Mouse (Mus musculus) heart, embryonic 14.5 days (tissue): ENCODE measurements around the gene Prkab1. TPM values are rescaled to one million over a fixed set of nuclear protein-coding genes. Genes with fewer than 3 reads are reported as not detected.

Experiments used
- ATAC-seq: fragments of 200-750 bp; cut with Nextera tagmentation; 2 replicates; pipeline ENCODE4 v1.8.0; 2017; ENCODE audit warnings: low read depth, moderate TSS enrichment; ENCODE audit not compliant: insufficient number of reproducible peaks, insufficient read depth, low FRiP score
- H3K27ac ChIP-seq, 2 experiments: fragments of 200-500 bp in 1 of 2; fragments of 300-500 bp in 1 of 2; sonication (generic) in 1 of 2; replicated peaks in 1 of 2; 2 replicates each; pipeline ENCODE4 v1.5.1; 2012 to 2014; ENCODE audit warnings: low read depth in 2 of 2, low read length in 2 of 2, control low read depth in 1 of 2, mild to moderate bottlenecking in 1 of 2, mixed read lengths in 1 of 2; ENCODE audit not compliant: control insufficient read depth in 1 of 2, insufficient read depth in 1 of 2
- H3K27me3 ChIP-seq: fragments of 300-500 bp; sonication (generic); 2 replicates; pipeline ENCODE4 v1.6.1; 2014; ENCODE audit warnings: mild to moderate bottlenecking, low read length, control low read depth; ENCODE audit not compliant: control insufficient read depth, insufficient read depth
- H3K36me3 ChIP-seq: fragments of 300-500 bp; sonication (generic); 2 replicates; pipeline ENCODE4 v1.6.1; 2014; ENCODE audit warnings: mild to moderate bottlenecking, control low read depth, low read length, mixed read lengths; ENCODE audit not compliant: control insufficient read depth, insufficient read depth
- H3K4me1 ChIP-seq, 2 experiments: fragments of 200-500 bp in 1 of 2; fragments of 300-500 bp in 1 of 2; sonication (generic) in 1 of 2; 2 replicates each; pipeline ENCODE4 v1.6.1; 2012 to 2014; ENCODE audit warnings: low read length in 2 of 2, control low read depth in 1 of 2, mixed read lengths in 1 of 2; ENCODE audit not compliant: control insufficient read depth in 2 of 2, insufficient read depth in 2 of 2
- H3K4me2 ChIP-seq: fragments of 300-500 bp; sonication (generic); 2 replicates; pipeline ENCODE4 v1.6.1; 2014; ENCODE audit warnings: mild to moderate bottlenecking, low read length
- H3K4me3 ChIP-seq, 2 experiments: fragments of 200-500 bp in 1 of 2; fragments of 300-500 bp in 1 of 2; sonication (generic) in 1 of 2; 2 replicates each; pipeline ENCODE4 v1.5.1; 2012 to 2014; ENCODE audit warnings: low read length in 2 of 2, mild to moderate bottlenecking in 2 of 2, control low read depth in 1 of 2, low read depth in 1 of 2, moderate library complexity in 1 of 2; ENCODE audit not compliant: control insufficient read depth in 1 of 2, insufficient read depth in 1 of 2
- H3K9ac ChIP-seq: fragments of 300-500 bp; sonication (generic); 2 replicates; pipeline ENCODE4 v1.6.1; 2014; ENCODE audit warnings: mild to moderate bottlenecking, low read length
- H3K9me3 ChIP-seq: fragments of 300-500 bp; sonication (generic); 2 replicates; pipeline ENCODE4 v1.6.1; 2016; ENCODE audit warnings: low read length, control low read depth; ENCODE audit not compliant: control insufficient read depth
- WGBS: fragments of 180-500 bp; shearing (Covaris S2); extraction: QIAGEN DNeasy Blood & Tissue Kit; methylation state at CpG from one replicate; pipeline ENCODE4 v1.1.7; 2014; 5-methylcytosine and 5-hydroxymethylcytosine counted together
- polyA plus RNA-seq: library from polyadenylated mRNA; unstranded; fragments of >200 nt; fragmentation: Nextera tagmentation; extraction: Ambion mirVana; gene quantifications from 2 replicates; pipeline ENCODE4 v1.2.1, GENCODE M21; 2014

Gene Prkab1
- polyA plus RNA-seq, 1 experiment from 2014 or later, result 38.0 TPM

DNA sequence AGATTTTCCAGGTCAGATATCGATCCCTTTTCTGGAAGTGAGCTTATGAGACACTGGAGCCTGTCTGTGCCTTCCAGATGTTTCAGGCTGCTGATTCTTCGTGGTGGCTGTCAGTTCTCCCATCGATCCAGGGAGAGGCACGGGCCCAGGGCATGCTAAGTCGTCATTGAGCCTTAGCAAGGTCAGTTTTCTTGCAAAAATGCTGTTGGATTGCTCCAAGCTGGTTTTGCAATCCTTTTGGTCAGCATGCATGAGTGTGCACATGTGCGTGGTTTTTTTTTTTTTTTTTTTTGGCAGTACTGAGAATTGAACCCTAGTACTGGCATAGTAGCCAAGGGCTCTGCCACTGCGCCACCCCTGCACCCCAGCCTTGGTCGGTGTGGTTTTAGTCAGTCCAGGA, 21.2 kb downstream of the Prkab1 start:
- H3K4me1 ChIP-seq, result no peaks in the 10 kb centered on the region
- 83% methylated on average over 8 of the region's 8 CpGs for WGBS
- H3K27ac ChIP-seq, result no peak overlapping the region
- no peak overlapping the region for H3K4me2 ChIP-seq
- ATAC-seq, result no peak
- no peak overlapping the region for H3K9ac ChIP-seq
- no peaks in the 10 kb centered on the region for H3K9me3 ChIP-seq
- peaks cover 34% of the 10 kb centered on the region; the same call in 1 of the 2 replicates for H3K36me3 ChIP-seq
- no peaks in the 10 kb centered on the region for H3K27me3 ChIP-seq
- H3K4me3 ChIP-seq, result no peak overlapping the region

DNA sequence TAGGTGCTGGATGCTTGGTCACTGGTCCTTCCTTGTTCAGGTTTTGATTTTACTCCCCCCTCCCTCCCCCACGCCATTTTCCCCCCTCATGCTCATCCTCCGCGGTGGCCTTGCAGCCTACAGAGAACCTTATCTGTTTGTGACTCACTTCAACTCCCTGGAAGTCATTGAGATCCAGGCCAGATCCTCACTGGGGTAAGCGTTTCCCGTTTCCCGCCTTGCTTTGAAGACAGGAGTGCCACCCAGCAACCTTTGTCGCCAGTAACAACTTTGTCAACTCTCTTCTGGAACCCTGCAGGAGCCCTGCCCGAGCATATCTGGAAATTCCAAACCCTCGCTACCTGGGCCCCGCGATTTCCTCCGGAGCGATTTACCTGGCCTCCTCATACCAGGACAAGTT, 26.9 kb downstream of the Prkab1 start:
- ATAC-seq, result no peak
- Histone ChIP-seq H3K27me3 (no peaks in the 10 kb centered on the region), H3K36me3 (peaks cover 46% of the 10 kb centered on the region), H3K9ac (no peak overlapping the region), H3K4me2 (no peak overlapping the region), H3K9me3 (no peaks in the 10 kb centered on the region), H3K4me1 (no peaks in the 10 kb centered on the region), H3K4me3 (no peak overlapping the region), H3K27ac (no peak overlapping the region)
- 42% methylated on average over 13 of the region's 13 CpGs for WGBS

DNA sequence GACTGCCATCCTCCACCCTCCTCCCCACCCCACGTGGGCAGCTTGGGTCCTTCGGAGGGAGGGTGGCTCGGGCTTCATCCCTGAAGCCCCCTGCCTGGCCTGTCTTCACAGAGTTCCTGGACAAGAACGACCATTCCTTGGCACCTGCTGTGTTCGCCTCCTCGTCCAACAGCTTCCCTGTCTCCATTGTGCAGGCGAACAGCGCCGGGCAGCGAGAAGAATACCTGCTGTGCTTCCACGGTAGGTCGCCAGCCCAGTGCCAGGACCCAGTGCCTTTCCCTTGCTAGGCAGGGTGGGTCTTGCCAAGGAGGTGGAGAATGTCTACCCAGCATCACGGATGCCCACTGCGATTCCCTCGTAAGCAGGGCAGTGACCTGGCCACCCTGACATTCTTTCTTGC, 30.2 kb downstream of the Prkab1 start:
- Histone ChIP-seq H3K4me1 (no peaks in the 10 kb centered on the region), H3K4me2 (no peak overlapping the region), H3K9me3 (peaks cover 13% of the 10 kb centered on the region), H3K9ac (no peak overlapping the region), H3K4me3 (no peak overlapping the region), H3K27ac (no peak overlapping the region), H3K36me3 (peaks cover 60% of the 10 kb centered on the region), H3K27me3 (no peaks in the 10 kb centered on the region)
- ATAC-seq, result no peak
- 93% methylated on average over 15 of the region's 15 CpGs for WGBS

DNA sequence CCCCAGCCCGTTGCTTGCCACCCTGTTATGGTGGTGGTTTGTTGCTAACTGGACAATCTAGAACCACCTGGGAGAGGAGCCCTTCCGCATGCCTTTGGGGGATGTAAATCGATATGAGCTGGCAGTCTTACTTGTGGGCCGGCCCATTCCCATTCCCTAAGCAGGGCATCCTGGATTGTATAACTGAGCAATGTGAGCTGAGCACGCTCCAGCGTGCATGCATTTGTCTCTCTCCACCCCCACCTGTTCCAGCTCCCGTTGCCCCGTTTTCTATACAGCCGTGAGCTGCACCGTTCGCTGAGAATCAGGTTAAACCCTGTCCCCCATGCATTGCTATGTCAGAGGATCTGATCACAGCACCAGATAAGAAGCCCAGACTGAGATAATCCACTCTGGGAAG, 32.6 kb downstream of the Prkab1 start:
- Histone ChIP-seq H3K4me2 (no peak overlapping the region), H3K4me1 (no peaks in the 10 kb centered on the region), H3K36me3 (peaks cover 76% of the 10 kb centered on the region), H3K27ac (no peak overlapping the region), H3K9me3 (peaks cover 13% of the 10 kb centered on the region), H3K4me3 (no peak overlapping the region), H3K27me3 (no peaks in the 10 kb centered on the region), H3K9ac (no peak overlapping the region)
- no peak for ATAC-seq
- 97% methylated on average over 11 of the region's 11 CpGs for WGBS

DNA sequence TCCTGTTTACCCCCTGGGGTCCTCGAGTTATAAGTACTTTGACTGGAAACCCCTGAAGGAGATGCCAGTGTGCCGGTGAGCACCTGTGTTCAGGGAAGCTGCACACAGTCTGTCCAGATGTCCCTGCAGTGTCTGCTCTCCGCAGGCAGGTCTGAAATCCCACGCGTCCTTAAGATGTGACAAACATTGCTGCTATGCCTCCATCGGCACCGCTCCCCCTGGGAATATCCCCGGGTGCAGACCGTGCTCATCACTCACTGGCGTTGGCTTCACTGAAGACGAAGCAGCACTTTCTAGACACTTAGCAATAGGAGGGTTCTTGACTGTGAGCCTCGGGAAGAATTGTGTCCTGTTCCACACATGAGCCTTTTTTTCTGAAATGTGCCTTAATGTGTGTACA, 37.0 kb downstream of the Prkab1 start:
- no peaks in the 10 kb centered on the region for H3K27me3 ChIP-seq
- no peak for ATAC-seq
- no peak overlapping the region for H3K27ac ChIP-seq
- H3K36me3 ChIP-seq, result peaks cover 67% of the 10 kb centered on the region
- H3K4me2 ChIP-seq, result no peak overlapping the region
- H3K4me1 ChIP-seq, result no peaks in the 10 kb centered on the region; a peak in 1 of 4 replicates
- no peak overlapping the region for H3K9ac ChIP-seq
- no peak overlapping the region for H3K4me3 ChIP-seq
- peaks cover 13% of the 10 kb centered on the region for H3K9me3 ChIP-seq
- WGBS, result 87% methylated on average over 12 of the region's 12 CpGs

DNA sequence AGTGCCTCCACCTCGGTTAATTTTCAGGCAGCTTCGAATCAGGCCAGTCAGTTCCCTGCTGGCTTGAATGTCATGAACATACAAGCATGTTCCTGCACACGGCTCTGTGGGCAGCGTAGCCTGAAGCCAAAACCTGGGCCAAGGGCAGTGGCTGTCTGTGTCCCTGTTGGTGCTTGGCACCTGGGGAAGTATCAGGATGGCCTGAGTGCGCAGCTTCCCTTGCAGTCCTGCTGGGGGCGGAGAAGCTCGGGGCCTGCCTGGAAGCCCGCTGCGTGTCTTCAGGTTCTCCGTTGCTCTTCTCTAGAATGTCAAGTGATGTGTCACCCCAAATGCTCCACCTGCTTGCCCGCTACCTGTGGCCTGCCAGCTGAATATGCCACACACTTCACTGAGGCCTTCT, 39.2 kb downstream of the Prkab1 start:
- no peak for ATAC-seq
- H3K27me3 ChIP-seq, result no peaks in the 10 kb centered on the region
- no peaks in the 10 kb centered on the region for H3K9me3 ChIP-seq
- 96% methylated on average over 11 of the region's 11 CpGs for WGBS
- no peaks in the 10 kb centered on the region; a peak in 1 of 4 replicates for H3K4me1 ChIP-seq
- no peak overlapping the region for H3K9ac ChIP-seq
- H3K4me2 ChIP-seq, result no peak overlapping the region
- H3K36me3 ChIP-seq, result peaks cover 69% of the 10 kb centered on the region
- H3K4me3 ChIP-seq, result no peak overlapping the region
- H3K27ac ChIP-seq, result no peak overlapping the region

DNA sequence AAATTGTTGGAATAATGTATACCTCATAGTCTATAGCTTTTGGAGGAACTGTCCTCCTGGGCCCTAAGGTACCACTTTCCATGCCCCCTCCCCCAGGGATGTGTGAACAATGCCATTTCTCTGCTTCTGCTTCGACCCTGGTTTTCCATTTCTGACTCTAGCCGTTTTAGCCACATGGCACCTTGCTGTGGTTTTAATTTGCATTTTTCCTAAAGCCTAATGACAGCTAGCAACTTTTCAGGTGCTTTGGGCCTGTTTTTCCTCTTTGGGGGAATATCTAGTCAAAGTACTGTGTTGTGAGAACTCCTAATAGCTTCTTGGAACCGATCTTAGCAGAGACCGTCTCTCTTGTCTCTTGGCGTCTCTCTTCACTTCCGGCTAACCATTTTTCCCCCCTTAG, 39.9 kb downstream of the Prkab1 start:
- Histone ChIP-seq H3K27ac (no peak overlapping the region), H3K36me3 (peaks cover 67% of the 10 kb centered on the region)
- 94% methylated on average over 6 of the region's 6 CpGs for WGBS

DNA sequence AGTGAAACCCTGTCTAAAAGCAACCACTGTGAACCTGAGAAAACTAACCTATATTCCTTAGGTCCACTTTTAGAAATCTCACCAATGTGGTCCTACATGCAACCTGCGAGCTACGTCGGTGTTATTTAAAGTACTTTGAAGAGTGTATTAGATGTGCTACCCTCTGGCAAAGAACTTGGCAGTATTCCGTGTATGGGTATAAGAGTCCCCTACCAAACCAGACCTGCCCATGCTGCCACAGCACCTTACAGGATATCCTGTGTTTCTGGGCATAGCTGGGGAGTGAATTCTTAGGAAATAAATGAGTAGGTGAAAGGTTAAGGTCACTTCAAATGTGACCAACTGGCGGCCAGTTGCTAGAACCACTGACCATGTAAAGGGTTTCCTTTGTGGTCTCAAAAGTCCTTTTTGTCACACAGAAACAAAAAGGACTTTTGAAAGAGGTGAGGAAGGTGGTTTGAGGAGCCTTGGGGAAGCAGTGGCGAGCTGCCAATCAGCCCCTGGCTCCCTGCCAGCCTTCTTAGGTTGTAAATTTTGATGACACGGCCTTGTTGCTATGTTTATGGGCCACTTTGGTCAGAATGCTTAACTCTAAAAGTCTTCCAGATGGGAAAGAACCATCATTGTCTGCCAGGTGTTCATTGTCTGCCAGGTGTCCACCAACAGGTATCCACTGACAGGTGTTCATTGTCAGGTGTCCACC, 41.5 kb downstream of the Prkab1 start:
- ATAC-seq, result no peak
- H3K27ac ChIP-seq, result no peak overlapping the region
- H3K4me3 ChIP-seq, result no peak overlapping the region
- 67% methylated on average over 7 of the region's 7 CpGs for WGBS
- no peak overlapping the region for H3K9ac ChIP-seq
- H3K4me2 ChIP-seq, result no peak overlapping the region
- H3K9me3 ChIP-seq, result no peaks in the 10 kb centered on the region
- H3K4me1 ChIP-seq, result peaks cover 0 to 5% of the 10 kb centered on the region in 2 experiments; a peak in 1 of 4 replicates
- H3K36me3 ChIP-seq, result peaks cover 56% of the 10 kb centered on the region
- no peaks in the 10 kb centered on the region for H3K27me3 ChIP-seq

More for the DNA sequence above, 39.9 kb downstream of the Prkab1 start:
- no peak for ATAC-seq
- Histone ChIP-seq H3K27me3 (no peaks in the 10 kb centered on the region), H3K4me2 (no peak overlapping the region), H3K9ac (no peak overlapping the region), H3K9me3 (no peaks in the 10 kb centered on the region), H3K4me1 (no peaks in the 10 kb centered on the region; a peak in 1 of 4 replicates), H3K4me3 (no peak overlapping the region)
